8 mouse cellular contexts compared by ENCODE assay signal in genomic region chr6:108456231-108457062, GRCm38 (mm10).
DNase-seq lines count a peak whose midpoint lies in the region; ATAC-seq lines count a peak whose summit lies in the region.

No protein-coding gene starts in this region.

- peak overlapping the region; percentile 55 for H3K4me2 ChIP-seq in limb, embryonic 13.5 days (replicated peaks)
- H3K4me2 ChIP-seq in neural tube, embryonic 12.5 days (replicated peaks): peak overlapping the region; percentile 52

- 7% methylated on average over 18 of the region's 18 CpGs for WGBS in limb, embryonic 13.5 days
- 13% methylated on average over 18 of the region's 18 CpGs for WGBS in neural tube, embryonic 12.5 days

- H3K9ac ChIP-seq in limb, embryonic 13.5 days: peak overlapping the region; percentile 43; the same call in 1 of the 2 replicates
- H3K9ac ChIP-seq in neural tube, embryonic 12.5 days: peak overlapping the region; percentile 1; the same call in 1 of the 2 replicates

- H3K4me3 ChIP-seq in brown adipose tissue, adult 24 weeks (ENCODE audit: insufficient read depth, low read depth, low read length): peak overlapping the region; percentile 29
- H3K4me3 ChIP-seq in limb, embryonic 13.5 days: peak overlapping the region; percentile 4; the same call in 1 of the 2 replicates
- no peak overlapping the region for H3K4me3 ChIP-seq in neural tube, embryonic 12.5 days

- peak; percentile 13; the same call in 1 of the 2 replicates for ATAC-seq in limb, embryonic 13.5 days (ENCODE audit: low FRiP score, low read depth)
- peak; percentile 54; the same call in 1 of the 2 replicates for ATAC-seq in neural tube, embryonic 12.5 days (ENCODE audit: low FRiP score, low read depth)

- peak overlapping the region; percentile 92 for H3K27ac ChIP-seq in brown adipose tissue, adult 24 weeks (replicated peaks; ENCODE audit: low read depth, low read length)
- H3K27ac ChIP-seq in limb, embryonic 13.5 days: peak overlapping the region; percentile 90; the same call in 1 of the 2 replicates
- no peak overlapping the region for H3K27ac ChIP-seq in neural tube, embryonic 12.5 days

- DNase-seq in embryo, embryonic 11 days: peak; percentile 67
- DNase-seq in heart, adult 9 months (ENCODE audit: low spot score in 2 of 2): peak; percentile 69
- DNase-seq in kidney, adult 8-10 months: peak; percentile 67 to 87
- no peak for DNase-seq in spleen, postnatal 36 days (ENCODE audit: low spot score in 2 of 2)
- DNase-seq in B cell, adult 2 months: no peak

- H3K27me3 ChIP-seq in limb, embryonic 13.5 days: no peaks in the 10 kb centered on the region
- H3K27me3 ChIP-seq in neural tube, embryonic 12.5 days (replicated peaks): no peaks in the 10 kb centered on the region

- H3K4me1 ChIP-seq in brown adipose tissue, adult 24 weeks (ENCODE audit: control insufficient read depth, insufficient read depth, insufficient read length, low read length): peaks cover 25% of the 10 kb centered on the region
- H3K4me1 ChIP-seq in limb, embryonic 13.5 days: peaks cover 52% of the 10 kb centered on the region
- peaks cover 14% of the 10 kb centered on the region for H3K4me1 ChIP-seq in neural tube, embryonic 12.5 days

- no peaks in the 10 kb centered on the region for H3K9me3 ChIP-seq in limb, embryonic 13.5 days
- no peaks in the 10 kb centered on the region for H3K9me3 ChIP-seq in neural tube, embryonic 12.5 days

- no peaks in the 10 kb centered on the region for H3K36me3 ChIP-seq in limb, embryonic 13.5 days
- H3K36me3 ChIP-seq in neural tube, embryonic 12.5 days: no peaks in the 10 kb centered on the region

Comparison
In these comparisons a context has a peak if more than half of its experiments do, and no peak if none do; other contexts are left out.
1. DNase-seq: peak in embryo, embryonic 11 days (single experiment), heart, adult 9 months (2 of 2) and kidney, adult 8-10 months (2 of 2); none in spleen, postnatal 36 days (0 of 2) and B cell, adult 2 months (0 of 2).